Mouse (Mus musculus): ENCODE results near the gene Ttll5.

DNA sequence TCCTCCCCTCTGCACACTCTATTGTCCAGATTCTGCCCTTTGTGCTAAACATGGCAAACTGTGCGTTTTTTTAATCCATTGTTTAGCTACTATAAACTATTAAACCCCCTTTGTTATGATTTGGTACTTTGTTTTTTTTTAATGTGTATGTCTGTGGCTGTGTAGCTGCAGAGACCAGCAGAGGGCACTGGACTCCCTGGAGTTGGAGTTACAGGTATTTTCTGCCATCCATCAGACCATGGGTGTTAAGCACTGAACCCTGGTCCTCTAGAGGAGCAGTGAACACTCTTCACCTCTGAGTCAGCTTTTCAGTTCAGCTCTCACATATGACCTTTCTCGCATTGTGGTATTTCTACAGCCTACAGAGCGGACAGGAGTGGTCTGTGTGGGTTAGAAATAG, 129.7 kb downstream of the Ttll5 start:
- TF ChIP-seq CTCF (IDR thresholded peaks at IDR 0.05 in 2 of 3, conservative IDR thresholded peaks at IDR 0.05 in 1 of 3; ENCODE audit: control insufficient read depth in 1 of 3, insufficient read depth in 1 of 3, low read depth in 2 of 3, low read length in 3 of 3, poor library complexity in 1 of 3, severe bottlenecking in 1 of 3) = peak; percentile 32 to 64 (median 61)
- TF ChIP-seq TBP (IDR thresholded peaks at IDR 0.05; ENCODE audit: low read depth, low read length) = no peak
- TF ChIP-seq ETS1 (IDR thresholded peaks at IDR 0.05; ENCODE audit: low read depth, low read length) = no peak
- TF ChIP-seq USF2 (IDR thresholded peaks at IDR 0.05; ENCODE audit: borderline replicate concordance in 1 of 2, insufficient read depth in 1 of 2, low read depth in 1 of 2, low read length in 2 of 2) = no peak
- no peak for TF ChIP-seq MAZ (IDR thresholded peaks at IDR 0.05; ENCODE audit: low read depth, low read length)
- no peak for TF ChIP-seq ZNF384 (IDR thresholded peaks at IDR 0.05; ENCODE audit: low read depth, low read length)
